Mouse (Mus musculus): ENCODE data around the gene Spi1.

GRCm38 (mm10) chr2:91152885-91153377 lies 70.7 kb downstream of the Spi1 start:
- TF ChIP-seq CTCF (IDR thresholded peaks at IDR 0.05; ENCODE audit: low read depth) (no peak), EP300 (IDR thresholded peaks at IDR 0.05; ENCODE audit: low read depth) (no peak)
